Mouse (Mus musculus) liver, adult 2 months (tissue): Measurements from ENCODE around the gene Gm43552. TPM values are rescaled to one million over a fixed set of nuclear protein-coding genes. Genes with fewer than 3 reads are reported as not detected.
A peak's percentile ranks its signal among the peaks of the same experiment; 100 is the strongest.

Source experiments
- DNase-seq: peaks from one replicate; pipeline ENCODE4 v3.0.0-alpha.2; 2011; ENCODE audit warnings: low read depth, low spot score; ENCODE audit errors: extremely low read depth
- H3K27ac ChIP-seq: fragments of 200-500 bp; replicated peaks from 2 replicates; pipeline ENCODE4 v1.5.1; 2012; ENCODE audit warnings: low read depth, mild to moderate bottlenecking, control low read depth, inconsistent platforms, low read length; ENCODE audit not compliant: insufficient read depth
- H3K27me3 ChIP-seq: fragments of 200-500 bp; 2 replicates; pipeline ENCODE4 v1.6.1; 2012; ENCODE audit warnings: mild to moderate bottlenecking, moderate library complexity, low read length, inconsistent platforms; ENCODE audit not compliant: control insufficient read depth, insufficient read depth
- H3K36me3 ChIP-seq: fragments of 200-500 bp; 2 replicates; pipeline ENCODE4 v1.6.1; 2012; ENCODE audit warnings: low read length, inconsistent platforms; ENCODE audit not compliant: control insufficient read depth, insufficient read depth
- H3K4me1 ChIP-seq: fragments of 200-500 bp; 2 replicates; pipeline ENCODE4 v1.6.1; 2011; ENCODE audit warnings: low read length; ENCODE audit not compliant: control insufficient read depth, insufficient read depth
- H3K4me3 ChIP-seq: fragments of 200-500 bp; 2 replicates; pipeline ENCODE4 v1.5.1; 2011; ENCODE audit warnings: low read depth, mild to moderate bottlenecking, control low read depth, low read length, moderate library complexity; ENCODE audit not compliant: insufficient read depth
- H3K79me2 ChIP-seq: fragments of 200-500 bp; 2 replicates; pipeline ENCODE4 v1.6.1; 2012; ENCODE audit warnings: inconsistent platforms, mild to moderate bottlenecking, low read length, moderate library complexity; ENCODE audit not compliant: control insufficient read depth, insufficient read depth
- H3K9ac ChIP-seq: fragments of 200-500 bp; 2 replicates; pipeline ENCODE4 v1.6.1; 2012; ENCODE audit warnings: low read depth, mild to moderate bottlenecking, control low read depth, inconsistent platforms, low read length
- CTCF ChIP-seq: fragments of 200-500 bp; IDR thresholded peaks from 2 replicates; pipeline ENCODE4 v1.5.1; 2011; ENCODE audit warnings: low read depth, low read length, control low read depth
- POLR2A ChIP-seq: fragments of 200-500 bp; IDR thresholded peaks from 2 replicates; pipeline ENCODE4 v1.6.1; 2011; ENCODE audit warnings: low read length, control low read depth; ENCODE audit not compliant: insufficient read depth; ENCODE audit errors: extremely low read depth
- WGBS: fragments of 180-500 bp; shearing (Covaris S2); methylation state at CpG from one replicate; pipeline ENCODE4 v1.1.7; 2018; 5-methylcytosine and 5-hydroxymethylcytosine counted together
- polyA plus RNA-seq: library from polyadenylated mRNA; depleted of rRNA; stranded (reverse); fragments of >200 nt; gene quantifications from 2 replicates; pipeline ENCODE4 v1.2.3, GENCODE M21; 2012
- total RNA-seq: library from RNA; depleted of rRNA; stranded (reverse); fragments of >200 nt; gene quantifications from 2 replicates; pipeline ENCODE4 v1.2.3, GENCODE M21; 2014

Gm43552 gene
- total and polyA plus RNA-seq, 2 experiments: 14.5 TPM; not detected in 1

DNA sequence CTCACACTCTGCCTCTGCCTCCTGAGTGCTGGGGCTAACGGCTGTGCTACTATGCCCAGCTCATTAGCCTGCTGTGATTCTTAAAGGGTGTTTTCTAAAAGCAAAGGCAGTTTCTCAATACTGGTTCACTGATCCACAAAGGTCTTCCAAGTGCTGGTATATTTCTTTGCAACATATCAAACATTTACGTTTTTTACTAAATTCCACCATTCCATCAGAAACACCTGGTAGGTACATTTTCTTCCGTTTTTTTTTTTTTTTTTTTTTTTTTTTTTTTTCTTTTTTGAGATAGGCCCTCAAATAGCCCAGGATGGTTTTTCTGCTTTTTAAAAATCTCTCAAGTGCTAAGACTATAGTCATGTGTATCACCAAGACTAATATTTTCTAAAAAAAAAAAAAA is 38.6 kb upstream of the Gm43552 start:
- H3K27ac ChIP-seq: no peak overlapping the region
- WGBS: 91% methylated on average over 3 of the region's 3 CpGs
- H3K4me3 ChIP-seq: no peak overlapping the region
- DNase-seq: no peak
- H3K36me3 ChIP-seq: no peaks in the 10 kb centered on the region
- H3K9ac ChIP-seq: no peak overlapping the region
- no peaks in the 10 kb centered on the region for H3K79me2 ChIP-seq
- TF ChIP-seq POLR2A (no peak), CTCF (no peak)
- H3K4me1 ChIP-seq: peaks cover 2% of the 10 kb centered on the region; the same call in 1 of the 2 replicates
- no peaks in the 10 kb centered on the region for H3K27me3 ChIP-seq

DNA sequence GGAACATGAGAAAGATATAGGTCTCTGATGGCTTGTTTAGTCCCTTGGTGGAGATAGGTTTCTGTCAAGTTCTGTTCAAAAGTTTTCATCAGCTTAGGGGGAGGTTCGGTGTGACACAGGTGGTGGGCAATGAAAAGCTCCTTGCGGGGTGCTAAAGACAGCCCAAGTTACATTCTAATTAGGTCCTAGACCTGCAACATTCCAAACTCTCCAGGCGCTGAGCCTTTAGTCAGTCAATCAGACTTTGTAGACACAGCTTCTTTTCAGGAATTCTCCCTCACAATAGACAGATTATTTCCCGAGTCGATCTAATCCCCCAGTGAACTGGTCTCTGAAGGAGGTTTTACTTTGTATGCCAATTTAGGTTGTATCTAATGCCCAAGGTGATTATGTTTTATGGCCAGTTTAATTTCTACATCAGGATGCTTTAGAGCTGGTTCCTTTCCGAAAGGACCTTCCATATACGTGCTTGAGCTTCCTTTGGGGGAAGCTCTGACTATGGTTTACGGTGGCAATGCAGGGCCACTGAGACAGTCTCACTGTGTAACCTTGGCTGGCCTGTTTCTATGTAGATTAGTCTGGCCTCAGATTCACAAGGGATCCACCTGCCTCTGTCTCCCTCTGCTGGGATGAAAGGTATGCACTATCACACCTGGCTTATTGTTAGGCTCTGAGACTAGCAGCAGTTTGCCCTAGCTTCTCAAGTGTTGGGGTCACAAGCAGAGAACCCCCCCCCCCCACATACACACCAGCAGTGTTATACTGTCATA is 33.2 kb upstream of the Gm43552 start:
- H3K79me2 ChIP-seq: no peaks in the 10 kb centered on the region
- no peaks in the 10 kb centered on the region for H3K4me1 ChIP-seq
- H3K27me3 ChIP-seq: no peaks in the 10 kb centered on the region
- TF ChIP-seq POLR2A: no peak
- peak; percentile 32; the same call in 1 of the 2 replicates for TF ChIP-seq CTCF
- H3K4me3 ChIP-seq: no peak overlapping the region
- H3K27ac ChIP-seq: no peak overlapping the region
- WGBS: 46% methylated on average over 8 of the region's 8 CpGs
- DNase-seq: no peak
- no peak overlapping the region for H3K9ac ChIP-seq
- H3K36me3 ChIP-seq: no peaks in the 10 kb centered on the region

DNA sequence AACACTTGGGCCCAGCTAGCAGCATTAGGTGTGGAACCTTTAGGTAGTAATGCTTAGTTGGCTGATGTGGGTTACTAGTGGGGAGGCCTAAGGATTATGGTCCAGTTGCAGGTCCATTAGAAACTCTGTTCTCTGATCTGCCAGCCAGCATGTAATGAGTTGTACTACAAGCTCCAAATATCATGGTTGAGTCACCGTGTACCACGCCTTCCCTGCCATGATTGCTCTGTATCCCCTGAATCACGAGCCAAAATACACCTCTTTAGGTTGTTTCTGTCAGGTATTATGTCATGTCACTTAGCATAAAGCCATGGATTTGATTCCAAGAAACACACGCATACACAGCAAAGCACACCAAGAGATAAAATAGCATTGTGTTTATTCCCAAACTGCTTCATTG is 32.2 kb upstream of the Gm43552 start:
- Histone ChIP-seq H3K79me2 (no peaks in the 10 kb centered on the region), H3K27me3 (no peaks in the 10 kb centered on the region), H3K4me1 (no peaks in the 10 kb centered on the region), H3K27ac (no peak overlapping the region), H3K36me3 (no peaks in the 10 kb centered on the region), H3K9ac (no peak overlapping the region), H3K4me3 (no peak overlapping the region)
- WGBS: 82% methylated on average over 4 of the region's 4 CpGs
- TF ChIP-seq CTCF (no peak), POLR2A (no peak)
- DNase-seq: no peak

DNA sequence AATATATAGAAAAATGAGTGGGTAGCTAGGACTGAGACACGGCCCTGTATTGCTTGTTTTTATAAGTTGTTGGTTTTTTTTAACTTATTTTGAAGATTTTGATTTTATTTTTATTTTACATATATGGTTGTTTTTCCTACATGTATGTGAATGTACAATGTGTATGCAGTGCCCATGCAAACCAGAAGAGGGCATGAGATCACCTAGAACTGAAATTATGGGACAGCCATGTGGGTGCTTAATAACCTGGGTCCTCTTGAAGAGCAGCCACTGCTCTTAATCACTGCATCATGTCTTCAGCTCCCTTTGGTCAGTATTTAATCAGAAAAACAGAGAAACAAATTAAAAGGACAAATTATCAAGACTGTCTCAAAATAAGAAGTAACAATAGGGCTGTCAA is 29.2 kb upstream of the Gm43552 start:
- Histone ChIP-seq H3K36me3 (no peaks in the 10 kb centered on the region), H3K9ac (no peak overlapping the region), H3K79me2 (no peaks in the 10 kb centered on the region), H3K27me3 (0 out of 2 replicates have a peak, but pooled peaks cover 1% of the 10 kb centered on the region), H3K4me3 (no peak overlapping the region), H3K4me1 (no peaks in the 10 kb centered on the region), H3K27ac (no peak overlapping the region)
- 94% methylated on average over 1 of the region's 1 CpGs for WGBS
- peak; percentile 32 for DNase-seq
- TF ChIP-seq POLR2A (no peak), CTCF (0 out of 2 replicates have a peak, but pooled peaks have one; percentile 3)

DNA sequence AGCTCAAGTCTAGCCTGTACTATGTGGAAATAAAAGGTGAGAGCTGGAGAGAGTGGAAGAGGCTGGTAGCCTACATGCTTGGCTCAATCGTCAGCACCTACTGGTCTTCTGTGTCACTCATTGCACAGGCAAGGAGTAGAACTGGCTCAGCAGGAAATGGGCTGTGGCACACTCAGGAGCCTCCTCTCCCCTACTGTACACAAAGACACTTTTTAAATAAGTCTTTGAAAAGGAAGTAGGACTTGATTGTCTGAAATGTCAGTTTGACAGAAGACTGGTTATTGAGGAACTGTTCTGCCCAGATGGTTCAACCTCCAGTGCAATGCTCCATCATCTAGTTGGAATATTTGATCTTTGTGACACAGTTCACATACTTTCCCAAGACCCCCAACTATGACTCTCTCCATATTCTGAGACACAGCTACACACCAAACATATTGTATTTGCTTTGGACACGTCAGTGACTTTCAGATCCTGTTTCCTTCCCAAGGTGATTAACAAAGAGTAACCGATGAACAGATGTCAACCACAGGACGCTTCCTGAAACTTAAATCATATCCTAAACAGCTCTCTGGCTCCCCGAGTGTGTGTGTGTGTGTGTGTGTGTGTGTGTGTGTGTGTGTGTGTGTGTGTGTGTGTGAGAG is 22.1 kb upstream of the Gm43552 start:
- Histone ChIP-seq H3K4me3 (no peak overlapping the region), H3K27ac (no peak overlapping the region), H3K9ac (no peak overlapping the region), H3K27me3 (0 out of 2 replicates have a peak, but pooled peaks cover 2% of the 10 kb centered on the region), H3K4me1 (no peaks in the 10 kb centered on the region), H3K79me2 (no peaks in the 10 kb centered on the region), H3K36me3 (no peaks in the 10 kb centered on the region)
- no peak for TF ChIP-seq POLR2A
- 57% methylated on average over 5 of the region's 5 CpGs for WGBS
- DNase-seq: no peak

DNA sequence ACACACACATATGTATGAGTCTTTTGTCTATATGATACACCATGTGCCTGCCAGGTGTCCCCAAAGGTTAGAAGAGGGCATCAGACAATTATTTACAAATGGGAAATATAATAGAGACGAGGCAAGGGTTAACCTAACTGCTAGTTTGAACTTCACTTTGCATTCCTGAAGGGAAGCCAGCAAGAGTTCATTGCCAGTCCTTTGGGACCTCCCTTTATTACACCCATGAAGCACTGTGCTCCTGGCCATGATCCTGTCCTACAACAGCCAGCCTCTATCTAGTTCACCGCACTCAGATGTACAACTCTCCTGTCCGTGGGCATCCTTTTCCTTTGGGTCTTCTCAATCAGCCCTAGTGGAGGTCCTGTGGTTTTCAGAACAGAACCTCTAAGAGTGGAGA is 20.9 kb upstream of the Gm43552 start:
- Histone ChIP-seq H3K27ac (no peak overlapping the region), H3K79me2 (no peaks in the 10 kb centered on the region), H3K9ac (no peak overlapping the region), H3K4me3 (no peak overlapping the region), H3K27me3 (0 out of 2 replicates have a peak, but pooled peaks cover 2% of the 10 kb centered on the region), H3K36me3 (no peaks in the 10 kb centered on the region), H3K4me1 (no peaks in the 10 kb centered on the region)
- no peak for DNase-seq
- TF ChIP-seq CTCF (no peak), POLR2A (no peak)
- 26% methylated on average over 3 of the region's 3 CpGs for WGBS
